Mouse (Mus musculus): ENCODE measurements around the gene Rela.
A peak's percentile ranks its signal among the peaks of the same experiment; 100 is the strongest.

The Rela gene

DNA sequence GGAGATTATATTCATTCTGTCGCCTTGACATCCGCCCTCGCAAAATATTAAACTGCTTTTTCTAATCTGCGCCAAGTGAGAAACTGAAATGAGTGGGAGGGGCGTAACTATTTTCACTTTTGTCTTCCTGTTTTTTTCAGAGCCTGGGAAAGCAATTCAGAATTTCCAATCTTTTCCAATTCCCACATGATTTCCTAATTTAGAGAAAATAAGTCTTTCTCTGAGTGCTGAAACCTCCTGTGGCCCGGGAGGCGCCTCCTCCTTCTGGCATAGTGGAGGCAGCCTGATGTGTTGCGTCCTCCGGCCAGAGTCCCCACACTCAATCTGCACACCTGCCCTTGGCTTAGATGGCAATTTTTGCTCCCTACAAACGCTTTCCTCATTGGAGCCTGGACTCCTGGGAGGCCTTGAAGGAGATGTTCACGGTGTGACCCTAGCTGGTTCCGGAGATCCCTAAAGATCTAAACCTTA is 677 bp upstream of the Rela start:
- DNase-seq: peak; percentile 98

DNA sequence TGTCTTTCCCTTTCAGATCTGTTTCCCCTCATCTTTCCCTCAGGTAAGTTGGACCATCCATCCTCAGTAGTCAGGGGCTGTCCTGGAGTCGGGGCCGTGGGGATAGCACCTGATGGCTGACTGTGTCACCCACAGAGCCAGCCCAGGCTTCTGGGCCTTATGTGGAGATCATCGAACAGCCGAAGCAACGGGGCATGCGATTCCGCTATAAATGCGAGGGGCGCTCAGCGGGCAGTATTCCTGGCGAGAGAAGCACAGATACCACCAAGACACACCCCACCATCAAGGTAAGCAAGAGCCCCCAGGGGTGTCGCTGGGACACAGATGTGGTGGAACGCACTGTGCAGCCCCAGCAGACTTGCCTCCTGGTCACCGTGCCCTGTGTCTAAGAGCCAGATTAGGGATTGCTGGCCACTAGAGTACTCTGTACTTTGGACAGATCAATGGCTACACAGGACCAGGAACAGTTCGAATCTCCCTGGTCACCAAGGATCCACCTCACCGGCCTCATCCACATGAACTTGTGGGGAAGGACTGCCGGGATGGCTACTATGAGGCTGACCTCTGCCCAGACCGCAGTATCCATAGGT is 1.2 kb downstream of the Rela start:
- peak; percentile 95 for DNase-seq

DNA sequence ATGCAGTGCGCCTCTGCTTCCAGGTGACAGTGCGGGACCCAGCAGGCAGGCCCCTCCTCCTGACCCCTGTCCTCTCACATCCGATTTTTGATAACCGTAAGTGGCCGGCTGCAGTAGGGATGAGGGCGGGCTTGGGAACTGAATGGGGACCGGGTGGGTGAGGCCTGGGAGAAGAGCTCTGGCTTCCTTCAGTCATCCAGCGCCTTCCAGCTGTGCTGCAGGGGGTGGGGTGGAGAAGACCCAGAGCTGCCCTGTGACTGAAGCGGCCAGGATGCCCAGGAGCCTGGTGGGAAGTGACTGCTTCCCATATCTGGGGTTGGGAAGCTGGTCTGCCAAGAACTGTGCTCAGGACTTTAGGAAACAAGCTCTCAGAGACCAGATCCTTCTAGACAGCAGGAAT is 3.1 kb downstream of the Rela start:
- peak; percentile 93 for DNase-seq

DNA sequence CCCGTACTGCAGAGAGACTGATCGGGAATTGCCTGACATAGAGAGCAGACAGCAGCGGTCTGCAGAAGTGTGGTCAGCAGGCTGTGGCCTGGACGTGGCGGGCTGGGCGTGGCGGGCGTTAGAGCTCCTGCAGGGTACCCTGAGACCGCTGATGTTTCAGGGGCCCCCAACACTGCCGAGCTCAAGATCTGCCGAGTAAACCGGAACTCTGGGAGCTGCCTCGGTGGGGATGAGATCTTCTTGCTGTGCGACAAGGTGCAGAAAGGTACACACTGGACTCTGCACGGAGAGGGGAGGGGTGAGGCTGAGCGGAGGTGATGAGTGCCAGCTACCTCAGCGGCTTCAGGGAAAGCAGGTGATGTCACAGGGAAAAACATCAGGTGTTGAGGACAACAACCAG is 3.7 kb downstream of the Rela start:
- peak; percentile 91 for DNase-seq

DNA sequence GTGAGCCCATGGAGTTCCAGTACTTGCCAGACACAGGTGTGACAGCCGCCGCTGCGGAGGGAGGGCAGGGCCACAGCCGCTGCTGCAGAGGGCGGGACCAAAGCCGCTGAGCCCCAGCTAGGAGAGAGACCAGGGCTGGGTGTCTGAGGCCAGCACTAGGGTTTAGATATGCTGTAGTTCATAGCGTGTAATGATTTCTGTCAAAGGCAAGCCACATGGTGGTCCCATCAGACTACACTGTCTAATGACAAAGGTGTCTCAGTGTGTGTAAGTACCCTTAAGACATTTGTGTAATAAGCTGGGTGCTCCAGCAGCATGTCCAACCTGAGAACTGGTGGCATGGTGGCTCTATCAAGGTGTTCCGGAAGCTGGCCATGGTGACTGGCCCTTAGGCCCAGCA is 4.4 kb downstream of the Rela start:
- DNase-seq: peak; percentile 92

DNA sequence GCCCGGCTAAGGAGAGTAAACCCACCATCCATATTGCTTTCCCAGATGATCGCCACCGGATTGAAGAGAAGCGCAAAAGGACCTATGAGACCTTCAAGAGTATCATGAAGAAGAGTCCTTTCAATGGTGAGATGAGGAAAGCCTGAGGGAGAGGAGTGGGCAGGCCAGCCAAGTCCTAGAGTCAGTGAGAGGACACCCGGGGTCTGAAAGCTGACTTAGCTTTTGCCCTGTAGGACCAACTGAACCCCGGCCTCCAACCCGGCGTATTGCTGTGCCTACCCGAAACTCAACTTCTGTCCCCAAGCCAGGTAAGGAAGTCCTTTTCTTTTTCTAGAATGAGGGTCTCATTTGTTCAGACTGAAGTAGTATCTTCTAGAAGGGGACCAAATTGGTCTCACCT is 8.0 kb downstream of the Rela start:
- peak; percentile 90 for DNase-seq

DNA sequence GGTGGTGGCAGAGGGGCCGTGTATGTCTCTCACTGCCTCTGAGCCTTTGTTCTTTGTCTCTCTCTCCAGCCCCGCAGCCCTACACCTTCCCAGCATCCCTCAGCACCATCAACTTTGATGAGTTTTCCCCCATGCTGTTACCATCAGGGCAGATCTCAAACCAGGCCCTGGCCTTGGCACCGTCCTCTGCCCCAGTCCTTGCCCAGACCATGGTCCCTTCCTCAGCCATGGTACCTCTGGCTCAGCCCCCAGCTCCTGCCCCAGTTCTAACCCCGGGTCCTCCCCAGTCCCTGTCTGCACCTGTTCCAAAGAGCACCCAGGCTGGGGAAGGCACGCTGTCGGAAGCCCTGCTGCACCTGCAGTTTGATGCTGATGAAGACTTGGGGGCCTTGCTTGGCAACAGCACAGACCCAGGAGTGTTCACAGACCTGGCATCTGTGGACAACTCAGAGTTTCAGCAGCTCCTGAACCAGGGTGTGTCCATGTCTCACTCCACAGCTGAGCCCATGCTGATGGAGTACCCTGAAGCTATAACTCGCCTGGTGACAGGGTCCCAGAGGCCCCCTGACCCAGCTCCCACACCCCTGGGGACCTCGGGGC is 9.5 kb downstream of the Rela start:
- DNase-seq: peak; percentile 92

DNA sequence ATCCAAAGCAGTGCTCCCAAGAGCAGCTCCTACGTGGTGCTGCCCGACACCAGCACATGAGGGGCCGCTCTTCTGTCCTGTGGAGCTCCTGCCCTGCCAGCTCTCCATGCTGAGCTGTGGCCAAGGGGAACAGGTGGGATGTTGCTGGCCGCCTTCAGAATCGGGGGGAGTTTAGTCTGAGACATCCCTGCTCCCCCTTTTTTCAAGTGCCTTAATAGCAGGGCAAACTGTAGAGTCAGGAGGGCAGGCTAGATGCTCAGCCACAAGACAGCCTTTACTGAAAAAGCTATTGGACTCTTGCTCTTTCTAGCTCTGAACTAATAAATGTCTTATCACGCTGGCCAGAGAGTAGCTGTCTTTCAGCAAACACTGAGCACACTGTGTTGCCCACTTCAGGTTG is 10.5 kb downstream of the Rela start:
- DNase-seq: peak; percentile 91

DNA sequence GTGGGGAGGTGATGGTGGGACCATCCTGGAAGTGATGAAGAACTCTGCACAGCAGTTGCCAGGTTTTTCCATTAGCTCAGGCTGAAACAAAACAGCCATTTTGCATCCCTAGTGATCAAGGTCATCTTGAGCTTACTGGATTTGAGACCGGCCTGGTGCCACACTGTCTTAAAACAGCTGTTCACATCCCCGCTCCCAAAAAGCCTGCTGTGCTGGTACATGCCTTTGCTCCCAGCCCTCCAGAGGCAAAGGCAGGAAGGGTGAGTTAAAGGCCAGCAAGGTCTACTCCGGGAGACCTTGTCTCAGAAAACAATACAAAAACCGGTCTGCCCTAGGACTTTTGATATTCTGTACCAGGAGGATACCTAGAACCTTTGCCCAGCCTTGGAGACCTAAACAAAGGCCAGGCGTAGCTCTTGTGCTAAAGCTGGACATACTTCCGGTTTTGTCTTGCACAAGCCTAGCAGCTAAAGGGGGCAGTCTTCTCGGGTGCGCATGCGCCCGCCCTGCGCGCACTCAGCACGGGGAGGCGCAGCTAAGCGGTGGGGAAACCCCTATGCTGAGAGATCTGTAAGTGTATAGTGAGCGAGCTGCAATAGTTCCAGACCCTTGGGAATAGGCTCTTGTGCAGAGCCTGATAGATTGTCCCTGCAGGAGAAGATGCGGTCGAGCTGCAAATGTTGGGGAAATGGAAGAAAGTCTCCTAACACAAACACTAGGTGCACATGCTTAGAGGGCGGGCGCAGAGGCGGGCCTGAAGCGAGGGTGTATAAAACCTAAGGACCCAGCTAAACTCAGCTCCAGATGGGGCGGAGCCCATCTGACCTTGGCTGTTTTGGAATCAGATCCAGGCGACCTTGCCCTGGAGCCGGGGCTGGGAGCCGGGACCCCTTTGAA is 11.4 kb downstream of the Rela start:
- DNase-seq: peak; percentile 99

DNA sequence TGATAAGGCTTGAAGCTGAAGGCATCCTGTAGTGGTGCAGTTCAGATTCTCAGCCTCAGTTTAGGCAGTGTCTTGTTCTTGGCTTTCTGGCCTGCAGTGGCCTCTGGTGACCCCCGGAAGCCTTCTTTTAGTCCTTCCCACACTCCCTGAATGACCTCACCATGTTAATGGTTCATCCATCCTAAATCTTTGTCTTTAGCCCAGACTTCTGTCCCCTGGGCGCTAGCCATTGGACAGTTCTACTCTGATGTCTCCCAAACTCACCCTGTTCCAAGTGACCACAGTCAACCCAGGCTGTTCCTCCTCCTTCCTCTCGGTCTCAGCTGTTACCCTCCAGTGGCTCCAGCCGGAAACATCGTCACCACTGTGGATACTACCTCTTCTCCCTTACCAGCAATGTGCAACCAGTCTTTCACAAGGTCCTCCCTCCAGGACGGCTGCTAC is 12.0 kb downstream of the Rela start:
- peak; percentile 98 for DNase-seq

DNA sequence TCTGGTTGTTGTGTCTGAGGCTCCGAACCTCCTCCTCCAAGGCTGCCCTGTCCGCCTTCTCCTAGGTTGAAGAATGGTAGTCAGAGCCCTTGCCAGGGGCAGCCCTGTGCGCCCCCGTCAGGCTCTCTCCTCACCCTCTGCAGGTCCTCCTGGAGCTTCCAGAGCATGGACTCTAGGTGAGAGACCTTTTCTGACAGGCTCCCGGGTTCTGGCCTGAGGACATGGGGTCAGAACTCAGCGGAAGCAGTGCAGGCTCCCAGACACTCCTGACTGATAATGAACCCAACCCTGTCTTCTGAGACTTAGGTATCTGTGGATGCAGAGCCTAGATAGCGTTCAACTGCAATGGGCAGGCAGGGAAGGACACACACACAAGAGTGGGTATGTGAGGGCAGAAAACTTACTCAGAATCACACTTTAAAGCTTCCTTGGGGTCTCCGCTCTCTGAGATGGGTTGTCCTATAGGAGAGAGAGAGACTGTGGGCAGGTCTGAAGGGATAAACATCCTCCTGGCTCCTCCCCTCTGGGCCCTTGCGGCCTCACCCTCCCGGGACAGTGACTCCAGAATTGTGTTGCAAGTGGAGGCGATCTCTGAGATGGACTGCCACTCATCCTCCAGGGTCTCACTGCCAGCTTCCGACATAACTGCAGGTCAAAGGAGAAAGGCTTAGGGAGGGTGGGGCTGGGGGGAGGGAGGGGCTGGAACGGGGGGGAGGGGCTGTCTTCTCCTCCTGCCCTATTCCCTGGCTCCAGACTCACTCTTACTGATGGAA is 14.4 kb downstream of the Rela start:
- DNase-seq: peak; percentile 92

DNA sequence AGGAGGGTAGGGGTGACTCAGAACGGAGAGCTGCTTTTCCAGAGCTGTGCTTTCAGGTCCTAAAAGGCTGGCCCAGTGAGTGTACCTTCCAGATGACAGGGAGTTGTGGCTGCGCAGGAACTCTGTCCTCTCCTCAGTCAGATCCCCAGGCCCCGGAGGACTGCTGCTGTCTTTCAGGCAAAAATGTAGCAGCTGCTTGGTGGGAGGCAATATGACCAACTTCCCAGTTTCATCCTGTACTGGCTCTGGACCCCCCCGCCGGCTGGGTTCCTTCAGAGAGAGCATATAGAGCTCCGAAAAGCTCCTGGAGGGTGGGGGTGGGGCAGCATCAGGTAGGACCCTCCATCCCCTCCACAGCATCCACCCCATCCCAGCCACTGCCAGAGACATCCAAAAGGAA is 15.3 kb downstream of the Rela start:
- no peak for DNase-seq

DNA sequence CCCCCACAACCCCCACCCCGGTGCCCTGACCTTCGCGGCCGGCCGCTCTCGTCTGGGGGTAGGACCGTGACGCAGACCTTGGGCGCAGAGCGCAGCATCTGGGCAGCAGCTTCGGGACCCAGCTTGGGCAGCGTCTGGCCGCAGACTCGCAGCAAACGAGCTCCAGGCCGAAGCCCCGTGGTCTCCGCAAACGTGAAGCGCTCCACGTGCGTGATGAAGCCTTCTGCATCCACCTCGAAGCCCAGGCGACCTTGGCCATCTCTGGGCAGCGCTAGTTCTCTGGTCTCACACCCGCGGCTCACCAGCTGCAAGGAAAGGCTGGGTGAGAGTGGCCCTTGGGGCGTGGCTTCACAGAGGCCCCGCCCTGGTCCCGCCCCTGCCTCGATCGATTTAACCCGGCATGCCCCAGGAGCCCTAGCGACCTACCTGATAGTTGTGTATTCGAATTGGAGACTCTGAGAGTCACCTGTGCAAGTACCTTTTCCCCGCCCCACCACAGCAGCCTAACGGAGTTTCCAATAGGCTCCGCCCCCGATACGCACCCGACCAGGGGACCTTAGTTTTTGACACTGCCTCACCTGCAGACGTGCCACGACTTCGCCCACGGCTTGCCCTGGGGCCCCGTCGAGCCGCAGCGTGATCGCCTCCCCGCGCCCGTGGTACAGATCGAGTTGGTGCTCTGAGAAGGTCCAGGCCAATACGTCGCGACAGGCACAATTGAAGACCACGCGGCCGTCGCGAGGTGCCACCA is 16.9 kb downstream of the Rela start:
- DNase-seq: peak; percentile 90

DNA sequence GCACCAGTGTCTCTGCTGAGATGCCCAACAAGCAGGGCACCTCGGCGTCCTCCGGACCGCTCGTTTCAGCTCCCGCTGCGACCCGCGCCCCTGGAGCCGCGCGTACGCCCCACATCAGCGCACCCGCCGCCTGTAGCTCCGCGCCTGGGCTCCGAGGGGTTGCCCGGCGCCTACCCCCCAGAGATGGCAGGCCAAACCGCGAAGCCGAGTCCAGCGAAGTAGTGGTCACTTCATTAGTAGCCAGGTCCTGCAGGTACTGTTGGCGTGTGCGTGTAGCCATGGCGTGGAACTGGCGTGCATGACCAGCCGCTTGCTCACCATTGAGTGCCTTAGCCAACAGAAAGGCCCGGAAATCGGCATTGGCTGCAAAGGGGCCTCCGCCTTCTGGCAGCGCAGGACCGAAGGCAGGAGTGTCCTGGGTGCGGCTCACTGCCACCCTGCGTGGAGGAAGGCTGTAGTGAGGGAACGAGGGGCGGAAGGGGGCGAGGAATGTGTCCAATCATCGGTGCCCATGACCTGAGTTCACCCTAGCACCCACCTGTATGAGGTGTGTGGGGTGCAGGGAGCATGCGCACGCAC is 17.5 kb downstream of the Rela start:
- DNase-seq: peak; percentile 89

DNA sequence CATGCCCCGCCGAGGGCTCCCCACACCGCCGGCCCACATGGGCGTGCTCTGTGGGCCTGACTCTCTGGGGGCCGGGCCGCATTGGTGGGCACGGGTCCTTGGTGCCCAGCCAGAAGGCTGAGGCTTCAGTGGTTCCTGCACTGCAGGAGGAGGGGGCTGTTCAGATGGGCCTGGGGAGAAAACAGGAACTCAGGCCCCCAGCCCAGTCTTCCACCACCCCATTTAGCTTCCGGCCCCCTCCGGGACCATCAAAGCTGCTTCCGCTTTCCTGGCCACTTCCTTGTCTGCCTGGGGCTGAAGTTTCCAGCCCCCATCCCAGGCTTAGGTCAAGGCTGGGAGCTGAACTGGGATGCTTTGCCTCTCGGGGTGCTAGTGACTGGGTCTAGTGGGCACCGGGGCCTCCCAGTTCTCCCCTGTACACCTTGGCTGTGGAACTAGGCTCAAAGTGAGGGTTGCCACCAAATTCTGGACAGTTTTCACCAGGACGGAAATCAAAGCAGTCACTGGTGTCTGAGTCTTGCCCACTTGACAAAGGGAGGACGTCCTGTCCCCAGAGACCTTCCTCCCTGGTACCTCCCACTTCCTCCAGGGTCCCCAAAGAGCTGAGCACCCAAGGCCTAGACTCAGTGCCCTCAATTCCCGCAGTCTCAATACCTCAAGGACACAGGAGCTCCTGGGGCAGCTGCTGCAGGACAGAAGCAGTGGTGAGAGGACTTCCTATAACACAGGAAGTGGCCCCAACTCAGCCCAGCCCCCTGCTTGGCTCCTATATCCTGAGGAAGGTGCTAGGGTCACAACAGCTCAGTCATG is 23.9 kb downstream of the Rela start:
- peak; percentile 99 for DNase-seq

DNA sequence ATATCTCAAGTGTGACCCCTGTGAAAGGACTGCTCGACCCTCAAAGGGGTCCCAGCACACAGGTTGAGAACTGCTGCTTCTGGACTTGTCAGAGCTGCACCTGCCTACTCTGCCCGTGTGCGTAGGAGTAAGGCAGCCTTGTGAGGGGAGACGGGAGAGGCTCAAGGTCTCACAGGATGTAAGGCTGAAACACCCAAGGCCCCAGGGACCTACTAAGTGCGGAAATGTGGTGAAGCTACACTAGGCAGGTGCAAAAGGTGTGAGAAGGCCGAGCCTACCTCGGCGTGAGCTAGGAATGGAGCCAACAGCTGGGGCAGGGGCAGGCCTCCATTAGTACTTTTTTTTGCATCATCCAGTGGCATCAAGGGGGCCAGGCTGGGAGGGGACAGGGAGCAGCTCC is 25.0 kb downstream of the Rela start:
- peak; percentile 94 for DNase-seq

DNA sequence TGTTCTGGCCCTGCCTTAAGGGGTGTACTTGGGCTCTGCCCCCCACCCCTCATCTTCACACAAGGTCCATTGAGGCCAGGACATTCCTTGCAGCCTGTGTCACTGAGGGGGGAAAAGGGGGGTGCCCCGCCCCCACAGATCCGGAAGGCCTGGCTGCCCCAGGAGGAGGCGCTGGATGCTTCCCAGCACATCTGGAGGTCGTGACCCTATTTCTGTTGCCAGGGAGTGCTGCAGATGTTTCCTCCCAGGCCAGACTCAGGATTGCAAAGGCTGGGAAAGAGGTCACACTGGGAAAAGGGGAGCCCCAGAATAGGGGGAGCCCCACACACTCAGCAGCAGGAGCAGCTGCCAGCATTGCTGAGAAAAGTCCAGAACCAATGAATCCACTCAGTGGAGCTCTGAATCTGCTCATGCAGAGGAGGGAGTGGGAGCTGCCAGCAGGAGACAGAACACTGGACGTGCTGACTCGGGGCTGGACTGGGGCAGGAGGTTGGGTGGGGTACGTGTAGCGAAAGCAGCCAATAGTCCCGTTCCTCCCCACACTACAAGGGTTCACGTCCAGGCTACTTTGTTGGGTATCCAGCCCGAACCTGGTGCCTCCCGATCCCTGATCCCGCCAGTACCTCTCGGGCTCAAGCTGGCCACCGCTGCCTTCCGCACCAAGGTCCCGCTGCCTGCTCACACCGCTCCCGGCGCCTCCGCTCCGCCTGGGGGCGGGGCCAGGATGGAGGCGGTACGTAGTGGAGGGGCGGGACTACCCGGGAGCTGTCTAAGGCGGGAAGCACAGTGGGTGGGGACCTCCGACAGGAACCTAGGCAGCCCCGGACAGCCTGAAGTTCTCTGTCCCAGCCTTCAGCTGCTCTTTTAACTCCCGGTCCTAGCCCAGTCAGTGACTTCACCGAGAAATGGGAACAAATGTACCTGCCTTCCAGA is 26.0 kb downstream of the Rela start, which contains the start of gene Sipa1:
Gene Sipa1, minus strand, starts transcription at position 727 of the 933 bp plus-strand sequence.
- peak; percentile 100 for DNase-seq

DNA sequence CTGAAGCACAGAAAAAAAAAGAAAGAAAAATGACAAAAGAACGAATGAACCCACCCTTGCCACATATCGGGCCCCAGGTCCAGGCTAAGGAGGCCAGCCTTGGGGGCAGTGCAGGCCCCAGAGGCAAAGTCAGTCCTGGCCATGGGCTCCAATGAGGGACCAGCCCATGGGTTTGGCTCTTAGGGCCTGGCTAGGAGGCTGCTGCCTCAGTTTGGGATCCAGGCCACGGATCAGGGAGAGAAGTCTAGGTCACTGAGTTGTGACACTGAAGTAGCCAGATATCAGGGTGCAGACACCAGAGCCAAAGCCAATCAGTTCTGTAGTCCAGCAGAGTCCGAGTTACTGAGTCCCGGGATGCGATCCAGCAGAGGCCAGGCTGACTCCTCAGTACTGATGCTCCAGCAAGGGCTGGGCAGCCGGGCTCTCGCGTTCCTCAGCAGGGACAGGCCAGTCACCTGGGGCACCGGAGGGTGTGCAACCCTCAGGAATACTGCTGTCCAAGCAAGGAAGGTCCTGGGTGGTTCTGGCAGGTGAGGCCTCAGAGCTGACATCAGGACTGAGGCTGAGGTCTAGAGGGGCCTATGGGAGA is 27.5 kb downstream of the Rela start:
- DNase-seq: peak; percentile 90

DNA sequence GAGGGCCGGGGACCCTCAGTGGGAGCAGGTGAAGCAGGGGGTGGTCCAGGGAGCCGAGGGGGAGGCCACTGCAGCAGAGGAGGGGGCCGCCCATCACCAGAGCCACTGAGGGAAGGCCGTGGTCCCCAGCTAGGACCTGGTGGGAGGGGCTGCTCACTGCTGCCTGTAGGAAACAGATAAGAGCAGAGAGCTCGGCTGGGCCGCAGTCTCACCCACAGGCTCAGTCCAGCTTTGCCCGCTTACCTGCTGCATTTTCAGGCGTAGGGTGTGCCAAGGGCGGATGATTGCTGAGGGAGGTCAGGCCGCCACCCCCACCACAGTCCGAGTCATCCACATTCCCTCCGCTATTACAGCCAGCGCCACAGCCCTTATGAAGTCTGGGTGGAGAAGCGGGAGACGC is 28.2 kb downstream of the Rela start:
- peak; percentile 92 for DNase-seq

Measured in heart, adult 11 months (tissue).